Mouse (Mus musculus) ES-Bruce4 (cell line): Measurements from ENCODE around the gene Hist2h2ab. TPM values are rescaled to one million over a fixed set of nuclear protein-coding genes. Genes with fewer than 3 reads are reported as not detected.
"Not testable (repeated sequence)": the region's sequence is repeated elsewhere in the genome, so short reads cannot be mapped to it uniquely, and the experiment has no call there.

Experiments used
- H3K27ac ChIP-seq: 2 replicates; pipeline ENCODE4 v1.5.1; 2012; ENCODE audit warnings: low read length, inconsistent platforms; ENCODE audit not compliant: insufficient read depth
- H3K27me3 ChIP-seq: 2 replicates; pipeline ENCODE4 v1.6.1; 2012; ENCODE audit warnings: mild to moderate bottlenecking, low read length, inconsistent platforms; ENCODE audit not compliant: control insufficient read depth, poor library complexity, insufficient read depth, severe bottlenecking
- H3K36me3 ChIP-seq: 2 replicates; pipeline ENCODE4 v1.6.1; 2012; ENCODE audit warnings: inconsistent platforms, mild to moderate bottlenecking, low read length, moderate library complexity; ENCODE audit not compliant: control insufficient read depth, poor library complexity, insufficient read depth, severe bottlenecking
- H3K4me1 ChIP-seq: one replicate; pipeline ENCODE4 v1.8.1; 2011; ENCODE audit warnings: low read length; ENCODE audit not compliant: control insufficient read depth, insufficient read depth
- H3K4me3 ChIP-seq: 2 replicates; pipeline ENCODE4 v1.5.1; 2011; ENCODE audit warnings: low read depth, mild to moderate bottlenecking, low read length
- H3K9ac ChIP-seq: 2 replicates; pipeline ENCODE4 v1.6.1; 2012; ENCODE audit warnings: low read depth, mild to moderate bottlenecking, inconsistent platforms; ENCODE audit not compliant: poor library complexity, severe bottlenecking
- H3K9me3 ChIP-seq: replicated peaks from 2 replicates; pipeline ENCODE4 v1.6.1; 2012; ENCODE audit warnings: mild to moderate bottlenecking, low read length, inconsistent platforms; ENCODE audit not compliant: control insufficient read depth, poor library complexity, insufficient read depth, severe bottlenecking
- CTCF ChIP-seq: IDR thresholded peaks from one replicate; pipeline ENCODE4 v1.8.1; 2011; ENCODE audit warnings: low read depth, low read length
- EP300 ChIP-seq: IDR thresholded peaks from 2 replicates; pipeline ENCODE4 v1.6.1; 2011; ENCODE audit warnings: low read depth, low read length; ENCODE audit not compliant: insufficient read depth
- POLR2A ChIP-seq: IDR thresholded peaks from one replicate; pipeline ENCODE4 v1.8.1; 2011; ENCODE audit warnings: low read length; ENCODE audit not compliant: insufficient read depth
- polyA plus RNA-seq: library from polyadenylated mRNA; stranded (reverse); fragments of >200 nt; gene quantifications from 2 replicates; pipeline ENCODE4 v1.2.4, GENCODE M21; 2011; ENCODE audit warnings: low read depth; ENCODE audit not compliant: missing spikeins, insufficient read depth, insufficient read length

Gene Hist2h2ab
- polyA plus RNA-seq, 1 experiment: not detected

DNA sequence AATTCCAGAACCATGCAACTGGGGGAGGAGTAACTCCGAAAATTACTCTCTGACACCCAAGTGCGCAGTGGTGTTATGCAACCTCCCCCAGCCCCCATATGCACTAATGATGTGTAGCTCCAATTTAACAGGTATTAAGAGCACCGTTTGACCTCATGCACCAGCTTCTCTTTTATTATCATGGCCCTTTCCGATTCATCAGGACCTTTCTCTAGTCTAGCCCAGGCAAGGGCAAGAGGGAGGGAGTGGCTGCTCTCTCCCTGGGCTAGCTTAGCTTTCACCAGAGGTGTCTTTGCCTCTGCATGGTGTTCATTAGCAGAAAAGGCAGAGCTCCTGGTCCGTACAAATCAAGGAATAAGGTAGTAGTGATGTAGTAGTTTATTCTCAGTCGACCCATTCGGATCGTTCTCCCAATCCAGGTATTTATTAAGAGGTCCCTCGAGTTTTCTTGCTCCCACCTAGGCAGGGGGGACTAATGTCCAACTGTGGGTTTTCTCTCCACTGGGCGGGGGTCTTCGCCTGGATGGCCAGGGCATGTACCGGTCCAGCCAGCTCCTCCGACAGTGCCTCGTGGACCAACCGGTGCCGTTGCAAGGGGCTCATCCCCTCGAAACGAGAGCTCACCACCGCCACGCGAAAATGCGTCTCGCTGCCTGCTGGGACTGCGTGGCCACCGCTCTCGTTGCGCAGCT, 23.1 kb upstream of the Hist2h2ab start:
- H3K27me3 ChIP-seq: no peaks in the 10 kb centered on the region
- H3K27ac ChIP-seq: peak overlapping the region; percentile 47
- TF ChIP-seq POLR2A (no peak), CTCF (no peak), EP300 (no peak)
- H3K9ac ChIP-seq: peak overlapping the region; percentile 61
- no peaks in the 10 kb centered on the region for H3K9me3 ChIP-seq
- peak overlapping the region; percentile 85 for H3K4me3 ChIP-seq
- peaks cover 1% of the 10 kb centered on the region for H3K4me1 ChIP-seq
- no peaks in the 10 kb centered on the region for H3K36me3 ChIP-seq

DNA sequence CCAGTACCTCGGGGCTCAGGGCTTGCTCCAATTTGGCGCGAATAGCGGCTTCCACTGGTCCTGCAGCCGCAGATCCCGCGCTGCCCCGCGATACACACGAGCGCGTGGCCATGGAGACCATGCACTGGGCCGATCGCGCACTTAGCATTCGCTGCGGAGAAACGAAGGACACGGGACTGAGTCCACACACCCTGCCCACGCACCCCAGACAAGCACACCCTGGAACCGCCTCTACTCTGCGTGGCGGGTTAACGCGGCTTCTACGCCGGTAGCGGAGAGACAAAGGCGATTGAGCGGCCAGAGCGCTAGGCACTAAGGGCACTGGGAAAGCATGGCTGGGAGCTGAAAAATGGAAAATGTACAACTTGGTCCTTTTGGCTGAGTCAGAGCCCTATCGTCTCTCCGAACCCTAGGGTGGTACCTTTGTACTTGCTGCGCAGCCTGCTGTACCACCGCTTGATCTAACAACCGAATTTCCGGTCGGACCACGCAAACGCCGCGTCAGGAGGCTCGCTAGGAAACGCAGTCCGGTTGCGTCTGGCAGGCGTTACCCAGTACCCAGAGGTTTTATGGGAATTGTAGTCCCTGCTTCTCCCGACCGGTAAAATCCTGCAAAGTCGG, 22.4 kb upstream of the Hist2h2ab start:
- no peaks in the 10 kb centered on the region for H3K9me3 ChIP-seq
- H3K4me1 ChIP-seq: peaks cover 1% of the 10 kb centered on the region
- H3K9ac ChIP-seq: peak overlapping the region; percentile 61
- no peaks in the 10 kb centered on the region for H3K27me3 ChIP-seq
- H3K4me3 ChIP-seq: peak overlapping the region; percentile 85
- H3K27ac ChIP-seq: peak overlapping the region; percentile 47
- TF ChIP-seq EP300 (peak; percentile 41; the same call in 1 of the 2 replicates), POLR2A (peak; percentile 94), CTCF (no peak)
- no peaks in the 10 kb centered on the region for H3K36me3 ChIP-seq

DNA sequence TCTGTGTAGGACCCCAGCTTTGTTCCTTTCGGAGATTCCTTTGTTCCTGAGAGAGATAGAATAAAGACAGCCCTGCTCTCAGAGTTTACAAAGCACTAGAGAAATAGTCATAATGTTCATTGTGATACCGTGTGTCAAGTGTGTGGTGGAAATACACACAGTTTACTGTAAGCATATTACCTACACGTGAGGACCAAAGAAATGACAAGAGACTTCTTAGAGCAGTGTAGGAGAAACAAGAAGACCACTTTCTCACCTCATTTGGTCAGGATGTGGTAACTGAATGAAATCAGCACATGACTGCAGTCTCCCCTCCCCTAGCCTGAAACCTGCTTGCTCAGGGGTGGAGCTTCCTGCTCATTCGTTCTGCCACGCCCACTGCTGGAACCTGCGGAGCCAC, 21.5 kb upstream of the Hist2h2ab start:
- TF ChIP-seq CTCF: no peak
- TF ChIP-seq POLR2A: no peak
- no peak for TF ChIP-seq EP300
- Histone ChIP-seq H3K27me3 (no peaks in the 10 kb centered on the region), H3K4me1 (peaks cover 1% of the 10 kb centered on the region), H3K27ac (peak overlapping the region; percentile 79), H3K9ac (peak overlapping the region; percentile 85), H3K36me3 (no peaks in the 10 kb centered on the region), H3K9me3 (no peaks in the 10 kb centered on the region), H3K4me3 (peak overlapping the region; percentile 84)

DNA sequence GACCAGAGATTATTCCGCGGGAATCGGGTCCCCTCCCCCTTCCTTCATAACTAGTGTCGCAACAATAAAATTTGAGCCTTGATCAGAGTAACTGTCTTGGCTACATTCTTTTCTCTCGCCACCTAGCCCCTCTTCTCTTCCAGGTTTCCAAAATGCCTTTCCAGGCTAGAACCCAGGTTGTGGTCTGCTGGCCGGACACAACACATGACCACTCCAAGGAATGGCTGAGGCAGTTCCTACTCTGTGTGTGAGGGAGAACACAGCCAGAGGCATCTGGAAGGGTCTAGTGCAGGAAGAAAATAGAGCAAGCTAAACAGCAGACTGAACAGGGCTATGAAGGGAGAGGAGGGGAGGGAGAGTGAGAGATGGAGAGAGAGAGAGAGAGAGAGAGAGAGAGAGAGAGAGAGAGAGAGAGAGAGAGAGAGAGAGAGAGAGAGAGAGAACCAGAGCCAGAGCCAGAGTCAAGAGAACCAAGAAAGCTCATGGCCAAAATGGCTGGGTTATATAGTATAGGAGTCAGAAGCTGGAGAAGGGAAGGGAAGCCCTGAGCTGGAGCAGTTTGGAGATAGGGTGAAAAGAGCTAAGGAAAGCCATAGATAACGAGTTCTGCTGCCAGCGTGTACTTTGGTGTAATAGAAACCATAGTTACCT, 20.9 kb upstream of the Hist2h2ab start:
- not testable (repeated sequence) for H3K27ac ChIP-seq, H3K27me3 ChIP-seq, H3K4me3 ChIP-seq, H3K36me3 ChIP-seq, H3K4me1 ChIP-seq, H3K9me3 ChIP-seq
- H3K9ac ChIP-seq: 0 out of 2 replicates have a peak overlapping the region, but pooled peaks have one; percentile 7

DNA sequence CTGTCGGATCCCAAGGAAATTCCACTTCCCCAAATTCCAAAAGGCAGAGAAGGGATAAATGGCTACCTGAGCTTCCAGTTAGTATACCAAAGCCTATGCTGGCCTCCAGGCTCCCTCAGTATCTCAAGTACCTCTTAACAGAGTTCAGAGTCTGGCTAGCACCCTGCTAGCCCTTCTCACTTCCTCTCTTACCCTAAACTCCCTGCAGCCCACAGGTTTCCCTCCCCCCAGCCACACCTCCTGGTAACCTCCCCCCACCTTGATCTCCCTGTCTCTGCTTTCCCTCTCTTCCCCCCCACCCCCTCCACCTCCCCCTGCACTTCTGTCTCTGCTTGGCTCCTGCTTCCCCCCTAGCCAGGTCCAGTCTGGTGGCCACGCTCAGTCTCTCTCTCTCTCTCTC, 19.9 kb upstream of the Hist2h2ab start:
- TF ChIP-seq CTCF (no peak), EP300 (no peak), POLR2A (no peak)
- Histone ChIP-seq H3K9me3 (no peaks in the 10 kb centered on the region), H3K4me1 (peaks cover 1% of the 10 kb centered on the region), H3K27ac (no peak overlapping the region), H3K36me3 (no peaks in the 10 kb centered on the region), H3K9ac (no peak overlapping the region), H3K4me3 (no peak overlapping the region), H3K27me3 (no peaks in the 10 kb centered on the region)

DNA sequence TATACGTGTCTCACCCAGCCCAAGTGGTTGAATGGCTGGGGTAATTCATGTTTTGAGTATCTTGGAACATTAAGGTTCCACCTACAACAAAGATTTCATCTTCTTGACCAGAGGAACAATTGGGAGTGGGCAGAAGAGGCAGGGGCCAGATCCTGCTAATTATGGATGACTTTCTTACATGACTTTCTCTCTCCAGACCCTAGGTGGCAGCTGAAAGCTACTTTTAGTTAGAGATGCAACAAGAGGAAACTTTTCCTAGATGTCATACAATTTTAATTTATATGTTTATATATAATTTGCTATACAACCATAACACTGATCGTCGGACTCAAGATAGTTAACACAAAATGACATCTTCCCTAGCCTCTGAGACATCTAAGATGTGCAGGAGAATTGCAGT, 11.8 kb upstream of the Hist2h2ab start:
- no peaks in the 10 kb centered on the region for H3K4me1 ChIP-seq
- H3K27ac ChIP-seq: no peak overlapping the region
- no peak overlapping the region for H3K4me3 ChIP-seq
- no peaks in the 10 kb centered on the region for H3K36me3 ChIP-seq
- TF ChIP-seq POLR2A: no peak
- no peak for TF ChIP-seq CTCF
- no peak for TF ChIP-seq EP300
- no peaks in the 10 kb centered on the region for H3K9me3 ChIP-seq
- H3K27me3 ChIP-seq: peaks cover 1% of the 10 kb centered on the region; the same call in 1 of the 2 replicates
- H3K9ac ChIP-seq: no peak overlapping the region
